Mouse (Mus musculus) midbrain, postnatal 0 days (tissue): ENCODE results near the gene Hsd17b6. TPM values are rescaled to one million over a fixed set of nuclear protein-coding genes. Genes with fewer than 3 reads are reported as not detected.
"Not testable (repeated sequence)": the region's sequence is repeated elsewhere in the genome, so short reads cannot be mapped to it uniquely, and the experiment has no call there.

Experiments used
- ATAC-seq: fragments of 200-750 bp; cut with Nextera tagmentation; 2 replicates; pipeline ENCODE4 v1.8.0; 2017; ENCODE audit warnings: moderate number of reproducible peaks, mild to moderate bottlenecking, moderate TSS enrichment, moderate library complexity; ENCODE audit not compliant: low FRiP score
- DNase-seq: peaks from one replicate; pipeline ENCODE4 v3.0.0-alpha.2; 2015; ENCODE audit warnings: low spot score
- H3K27ac ChIP-seq: fragments of 300-500 bp; sonication (generic); 2 replicates; pipeline ENCODE4 v1.5.1; 2014; ENCODE audit warnings: low read depth, mild to moderate bottlenecking, low read length, mixed read lengths
- H3K27me3 ChIP-seq: fragments of 300-500 bp; sonication (generic); 2 replicates; pipeline ENCODE4 v1.6.1; 2014; ENCODE audit warnings: low read length, control low read depth, mixed read lengths; ENCODE audit not compliant: insufficient read depth
- H3K36me3 ChIP-seq: fragments of 300-500 bp; sonication (generic); 2 replicates; pipeline ENCODE4 v1.6.1; 2014; ENCODE audit warnings: low read length, control low read depth, mixed read lengths; ENCODE audit not compliant: insufficient read depth
- H3K4me1 ChIP-seq: fragments of 300-500 bp; sonication (generic); 2 replicates; pipeline ENCODE4 v1.6.1; 2014; ENCODE audit warnings: mild to moderate bottlenecking, control low read depth, antibody characterized with exemption, low read length, mixed read lengths; ENCODE audit not compliant: insufficient read depth
- H3K4me2 ChIP-seq: fragments of 300-500 bp; sonication (generic); 2 replicates; pipeline ENCODE4 v1.6.1; 2014; ENCODE audit warnings: low read depth, mild to moderate bottlenecking, low read length, mixed read lengths; ENCODE audit not compliant: poor library complexity, severe bottlenecking
- H3K4me3 ChIP-seq: fragments of 300-500 bp; sonication (generic); 2 replicates; pipeline ENCODE4 v1.5.1; 2014; ENCODE audit warnings: low read depth, mild to moderate bottlenecking, low read length, moderate library complexity
- H3K9ac ChIP-seq: fragments of 300-500 bp; sonication (generic); replicated peaks from 2 replicates; pipeline ENCODE4 v1.6.1; 2014; ENCODE audit warnings: mild to moderate bottlenecking, low read length, moderate library complexity, mixed read lengths; ENCODE audit not compliant: poor library complexity, severe bottlenecking
- H3K9me3 ChIP-seq: fragments of 300-500 bp; sonication (generic); 2 replicates; pipeline ENCODE4 v1.6.1; 2016; ENCODE audit warnings: low read length, control low read depth
- CTCF ChIP-seq: IDR thresholded peaks from 2 replicates; pipeline ENCODE4 v1.5.1; 2016; ENCODE audit warnings: antibody characterized with exemption, mild to moderate bottlenecking
- WGBS: fragments of 180-500 bp; shearing (Covaris S2); extraction: QIAGEN DNeasy Blood & Tissue Kit; methylation state at CpG from one replicate; pipeline ENCODE4 v1.1.7; 2014; 5-methylcytosine and 5-hydroxymethylcytosine counted together
- polyA plus RNA-seq: library from polyadenylated mRNA; unstranded; fragments of >200 nt; fragmentation: Nextera tagmentation; extraction: Ambion mirVana; gene quantifications from 2 replicates; pipeline ENCODE4 v1.2.1, GENCODE M21; 2015
- total RNA-seq: library from RNA; depleted of rRNA; stranded (reverse); fragments of >200 nt; gene quantifications from 2 replicates; pipeline ENCODE4 v1.2.3, GENCODE M21; 2014; rRNA removed

The Hsd17b6 gene
- total RNA-seq (not detected in 2 replicates), polyA plus RNA-seq (not detected in 2 replicates)

DNA sequence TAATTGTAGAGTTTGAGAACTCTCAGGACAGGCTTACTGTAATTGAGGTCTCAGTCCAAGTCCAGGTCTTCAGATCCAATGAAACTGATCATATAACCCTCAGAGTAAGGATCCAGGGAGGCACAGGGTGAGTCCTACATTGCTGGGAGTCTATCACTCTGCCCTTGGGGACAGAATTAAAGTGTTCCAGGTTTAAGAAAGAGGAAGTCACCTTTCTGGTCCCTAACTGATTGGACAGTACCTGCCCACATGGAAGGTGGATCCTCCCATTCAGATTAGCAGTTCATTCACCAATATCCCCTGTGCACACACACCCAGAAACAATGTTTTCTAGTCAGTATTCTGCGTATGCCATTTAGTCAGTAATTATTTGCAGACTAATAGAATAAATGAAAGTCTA lies at the start of gene Hsd17b6:
Gene Hsd17b6, minus strand, starts transcription at position 166 of the 400 bp plus-strand sequence.
- DNase-seq (no peak), ATAC-seq (no peak)
- Histone ChIP-seq H3K36me3 (no peaks in the 10 kb centered on the region), H3K4me2 (no peak within 1 kb of the TSS), H3K4me3 (no peak within 1 kb of the TSS), H3K9ac (no peak within 1 kb of the TSS), H3K4me1 (no peaks in the 10 kb centered on the region), H3K27ac (no peak within 1 kb of the TSS), H3K27me3 (no peaks in the 10 kb centered on the region), H3K9me3 (no peaks in the 10 kb centered on the region)
- 92% methylated on average over 1 of the region's 1 CpGs for WGBS
- TF ChIP-seq CTCF, result no peak

- H3K27me3 ChIP-seq, result no peaks in the 10 kb centered on the region
- no peak for TF ChIP-seq CTCF
- 0 out of 2 replicates have a peak, but pooled peaks cover 4% of the 10 kb centered on the region for H3K4me1 ChIP-seq
- no peak overlapping the region for H3K4me2 ChIP-seq
- H3K4me3 ChIP-seq, result no peak overlapping the region
- DNase-seq (no peak), ATAC-seq (no peak)
- H3K36me3 ChIP-seq, result peaks cover 14% of the 10 kb centered on the region
- no peak overlapping the region for H3K27ac ChIP-seq
- H3K9ac ChIP-seq, result no peak overlapping the region
- WGBS, result 92% methylated on average over 8 of the region's 8 CpGs
- no peaks in the 10 kb centered on the region for H3K9me3 ChIP-seq
Measured at GRCm38 (mm10) chr10:128053001-128053400, 45.6 kb upstream of the Hsd17b6 start.

GRCm38 (mm10) chr10:128052136-128052535 lies 44.7 kb upstream of the Hsd17b6 start:
- not testable (repeated sequence) for H3K9ac ChIP-seq, H3K27me3 ChIP-seq, H3K4me1 ChIP-seq, ATAC-seq, H3K4me3 ChIP-seq, H3K27ac ChIP-seq, H3K4me2 ChIP-seq, DNase-seq, H3K9me3 ChIP-seq
- peaks cover 16% of the 10 kb centered on the region for H3K36me3 ChIP-seq
- 0 out of 2 replicates have a peak, but pooled peaks have one; percentile 11 for TF ChIP-seq CTCF
- 100% methylated on average over 1 of the region's 2 CpGs for WGBS

GRCm38 (mm10) chr10:128051589-128051988 lies 44.2 kb upstream of the Hsd17b6 start:
- Histone ChIP-seq H3K27ac (no peak overlapping the region), H3K27me3 (no peaks in the 10 kb centered on the region), H3K9ac (no peak overlapping the region), H3K4me3 (no peak overlapping the region), H3K36me3 (peaks cover 18% of the 10 kb centered on the region), H3K9me3 (no peaks in the 10 kb centered on the region), H3K4me2 (no peak overlapping the region), H3K4me1 (no peaks in the 10 kb centered on the region)
- 98% methylated on average over 5 of the region's 5 CpGs for WGBS
- no peak for TF ChIP-seq CTCF
- ATAC-seq (no peak), DNase-seq (no peak)

DNA sequence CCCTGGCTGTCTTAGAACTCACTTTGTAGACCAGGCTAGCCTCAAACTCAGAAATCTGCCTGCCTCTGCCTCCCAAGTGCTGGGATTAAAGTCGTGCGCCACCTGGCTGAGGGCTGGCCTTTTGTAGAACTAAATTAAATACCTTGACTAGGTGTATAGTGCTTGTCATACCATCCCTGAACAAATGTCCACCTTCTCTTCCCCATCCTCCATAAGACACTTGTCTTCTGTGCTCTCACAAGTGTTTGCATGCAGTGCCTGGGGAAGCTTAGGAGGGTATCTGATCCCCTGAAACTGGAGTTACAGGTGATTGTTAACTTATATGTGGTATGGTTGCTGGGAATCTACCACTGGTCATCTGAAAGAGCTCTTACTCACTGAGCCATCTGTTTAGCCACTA lies 42.9 kb upstream of the Hsd17b6 start:
- H3K9ac ChIP-seq, result no peak overlapping the region
- peaks cover 23% of the 10 kb centered on the region for H3K36me3 ChIP-seq
- WGBS, result 86% methylated on average over 2 of the region's 2 CpGs
- no peak overlapping the region for H3K27ac ChIP-seq
- H3K4me3 ChIP-seq, result no peak overlapping the region
- no peaks in the 10 kb centered on the region for H3K4me1 ChIP-seq
- no peak for DNase-seq
- no peak overlapping the region for H3K4me2 ChIP-seq
- H3K27me3 ChIP-seq, result no peaks in the 10 kb centered on the region
- ATAC-seq, result no peak
- no peaks in the 10 kb centered on the region for H3K9me3 ChIP-seq
- TF ChIP-seq CTCF, result no peak

- no peak for TF ChIP-seq CTCF
- no peak for ATAC-seq
- no peak overlapping the region for H3K4me2 ChIP-seq
- no peaks in the 10 kb centered on the region for H3K4me1 ChIP-seq
- H3K4me3 ChIP-seq, result no peak overlapping the region
- no peak overlapping the region for H3K27ac ChIP-seq
- H3K9me3 ChIP-seq, result no peaks in the 10 kb centered on the region
- no peak overlapping the region for H3K9ac ChIP-seq
- H3K27me3 ChIP-seq, result no peaks in the 10 kb centered on the region
- DNase-seq, result no peak
- WGBS, result 98% methylated on average over 2 of the region's 2 CpGs
- H3K36me3 ChIP-seq, result peaks cover 27% of the 10 kb centered on the region
Measured at GRCm38 (mm10) chr10:128049741-128050140, 42.3 kb upstream of the Hsd17b6 start.
